Mouse (Mus musculus) midbrain, postnatal 0 days (tissue): ENCODE data around the gene Crocc2. TPM values are rescaled to one million over a fixed set of nuclear protein-coding genes. Genes with fewer than 3 reads are reported as not detected.

Experiments
- ATAC-seq: fragments of 200-750 bp; cut with Nextera tagmentation; 2 replicates; pipeline ENCODE4 v1.8.0; 2017; ENCODE audit warnings: moderate number of reproducible peaks, mild to moderate bottlenecking, moderate TSS enrichment, moderate library complexity; ENCODE audit not compliant: low FRiP score
- DNase-seq: peaks from one replicate; pipeline ENCODE4 v3.0.0-alpha.2; 2015; ENCODE audit warnings: low spot score
- H3K27ac ChIP-seq: fragments of 300-500 bp; sonication (generic); 2 replicates; pipeline ENCODE4 v1.5.1; 2014; ENCODE audit warnings: low read depth, mild to moderate bottlenecking, low read length, mixed read lengths
- H3K27me3 ChIP-seq: fragments of 300-500 bp; sonication (generic); 2 replicates; pipeline ENCODE4 v1.6.1; 2014; ENCODE audit warnings: low read length, control low read depth, mixed read lengths; ENCODE audit not compliant: insufficient read depth
- H3K36me3 ChIP-seq: fragments of 300-500 bp; sonication (generic); 2 replicates; pipeline ENCODE4 v1.6.1; 2014; ENCODE audit warnings: low read length, control low read depth, mixed read lengths; ENCODE audit not compliant: insufficient read depth
- H3K4me1 ChIP-seq: fragments of 300-500 bp; sonication (generic); 2 replicates; pipeline ENCODE4 v1.6.1; 2014; ENCODE audit warnings: mild to moderate bottlenecking, control low read depth, antibody characterized with exemption, low read length, mixed read lengths; ENCODE audit not compliant: insufficient read depth
- H3K4me2 ChIP-seq: fragments of 300-500 bp; sonication (generic); 2 replicates; pipeline ENCODE4 v1.6.1; 2014; ENCODE audit warnings: low read depth, mild to moderate bottlenecking, low read length, mixed read lengths; ENCODE audit not compliant: poor library complexity, severe bottlenecking
- H3K4me3 ChIP-seq: fragments of 300-500 bp; sonication (generic); 2 replicates; pipeline ENCODE4 v1.5.1; 2014; ENCODE audit warnings: low read depth, mild to moderate bottlenecking, low read length, moderate library complexity
- H3K9ac ChIP-seq: fragments of 300-500 bp; sonication (generic); replicated peaks from 2 replicates; pipeline ENCODE4 v1.6.1; 2014; ENCODE audit warnings: mild to moderate bottlenecking, low read length, moderate library complexity, mixed read lengths; ENCODE audit not compliant: poor library complexity, severe bottlenecking
- H3K9me3 ChIP-seq: fragments of 300-500 bp; sonication (generic); 2 replicates; pipeline ENCODE4 v1.6.1; 2016; ENCODE audit warnings: low read length, control low read depth
- CTCF ChIP-seq: IDR thresholded peaks from 2 replicates; pipeline ENCODE4 v1.5.1; 2016; ENCODE audit warnings: antibody characterized with exemption, mild to moderate bottlenecking
- WGBS: fragments of 180-500 bp; shearing (Covaris S2); extraction: QIAGEN DNeasy Blood & Tissue Kit; methylation state at CpG from one replicate; pipeline ENCODE4 v1.1.7; 2014; 5-methylcytosine and 5-hydroxymethylcytosine counted together
- polyA plus RNA-seq: library from polyadenylated mRNA; unstranded; fragments of >200 nt; fragmentation: Nextera tagmentation; extraction: Ambion mirVana; gene quantifications from 2 replicates; pipeline ENCODE4 v1.2.1, GENCODE M21; 2015
- total RNA-seq: library from RNA; depleted of rRNA; stranded (reverse); fragments of >200 nt; gene quantifications from 2 replicates; pipeline ENCODE4 v1.2.3, GENCODE M21; 2014

Crocc2 gene
- total and polyA plus RNA-seq, 2 experiments from 2014 or later: 0.84 to 1.4 TPM

DNA sequence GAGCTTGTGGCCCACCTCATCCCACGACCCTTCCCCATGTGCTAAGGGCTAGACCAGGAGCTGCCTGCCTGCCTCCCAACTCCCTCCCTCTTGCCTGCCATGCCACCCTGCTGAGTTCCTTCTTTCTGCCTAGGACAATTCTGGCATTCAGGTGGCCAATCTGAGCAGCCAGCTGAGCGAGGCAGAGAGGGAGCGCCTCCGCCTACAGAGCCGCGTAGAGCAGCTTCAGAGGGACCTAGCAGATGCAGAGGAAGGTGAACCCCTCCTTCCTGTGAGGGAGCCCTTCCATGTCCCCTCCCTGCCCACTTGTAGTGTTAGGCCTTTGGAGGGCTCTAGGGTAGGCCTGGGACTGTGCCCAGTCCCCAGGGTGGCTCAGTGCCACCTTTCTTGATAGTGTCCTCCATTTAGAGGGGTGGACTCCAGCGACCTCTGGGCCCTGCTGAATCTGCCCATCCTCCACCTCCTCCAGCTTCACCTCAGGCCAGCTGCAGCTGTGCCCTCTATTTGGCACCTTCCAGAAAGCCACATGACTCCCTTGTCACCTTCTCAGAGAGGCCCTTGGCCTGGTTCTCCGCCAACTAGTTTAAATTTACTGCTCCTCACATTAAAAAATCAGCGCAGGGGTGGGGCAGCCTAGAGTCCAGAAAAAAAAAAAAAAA lies 48.4 kb downstream of the Crocc2 start:
- H3K36me3 ChIP-seq: no peaks in the 10 kb centered on the region
- ATAC-seq: no peak
- 59% methylated on average over 9 of the region's 9 CpGs for WGBS

DNA sequence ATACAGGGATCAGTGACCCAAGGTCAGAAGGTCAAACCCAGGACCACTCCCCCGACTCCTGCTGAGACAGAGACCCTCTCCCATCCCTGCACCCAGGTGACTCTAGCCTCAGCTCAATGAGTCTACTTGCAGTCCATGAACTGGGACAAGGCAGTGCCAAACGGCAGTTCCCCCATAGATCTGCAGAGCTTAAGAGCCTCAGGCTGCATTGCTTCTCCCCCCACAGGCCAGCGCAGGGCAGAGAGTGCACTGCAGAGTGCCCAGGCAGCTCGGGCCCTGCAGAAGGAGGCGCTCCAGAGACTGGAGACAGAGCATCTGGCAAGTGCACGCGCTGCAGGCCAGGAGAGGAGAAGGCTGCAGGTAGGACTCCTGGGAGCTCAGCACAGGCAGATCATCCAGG lies 49.0 kb downstream of the Crocc2 start:
- 55% methylated on average over 7 of the region's 7 CpGs for WGBS
- no peaks in the 10 kb centered on the region; the same call in 1 of the 2 replicates for H3K4me1 ChIP-seq
- H3K27me3 ChIP-seq: no peaks in the 10 kb centered on the region
- H3K27ac ChIP-seq: no peak overlapping the region
- DNase-seq (no peak), ATAC-seq (no peak)
- H3K4me2 ChIP-seq: no peak overlapping the region
- H3K9me3 ChIP-seq: no peaks in the 10 kb centered on the region
- no peak for TF ChIP-seq CTCF
- H3K9ac ChIP-seq: no peak overlapping the region
- no peak overlapping the region for H3K4me3 ChIP-seq
- H3K36me3 ChIP-seq: no peaks in the 10 kb centered on the region

More for the DNA sequence above, 48.4 kb downstream of the Crocc2 start:
- no peak for TF ChIP-seq CTCF
- Histone ChIP-seq H3K27ac (no peak overlapping the region), H3K4me1 (no peaks in the 10 kb centered on the region; the same call in 1 of the 2 replicates), H3K9ac (no peak overlapping the region), H3K4me3 (no peak overlapping the region), H3K27me3 (no peaks in the 10 kb centered on the region), H3K4me2 (no peak overlapping the region), H3K9me3 (no peaks in the 10 kb centered on the region)
- no peak for DNase-seq

- ATAC-seq (no peak), DNase-seq (peak; percentile 67)
- Histone ChIP-seq H3K9ac (no peak overlapping the region), H3K4me1 (no peaks in the 10 kb centered on the region), H3K9me3 (no peaks in the 10 kb centered on the region), H3K4me3 (no peak overlapping the region), H3K27me3 (no peaks in the 10 kb centered on the region), H3K36me3 (no peaks in the 10 kb centered on the region), H3K4me2 (no peak overlapping the region), H3K27ac (no peak overlapping the region)
- 58% methylated on average over 7 of the region's 7 CpGs for WGBS
- no peak for TF ChIP-seq CTCF
These were observed 52.3 kb downstream of the Crocc2 start for GRCm38 (mm10) chr1:93220776-93221175.

DNA sequence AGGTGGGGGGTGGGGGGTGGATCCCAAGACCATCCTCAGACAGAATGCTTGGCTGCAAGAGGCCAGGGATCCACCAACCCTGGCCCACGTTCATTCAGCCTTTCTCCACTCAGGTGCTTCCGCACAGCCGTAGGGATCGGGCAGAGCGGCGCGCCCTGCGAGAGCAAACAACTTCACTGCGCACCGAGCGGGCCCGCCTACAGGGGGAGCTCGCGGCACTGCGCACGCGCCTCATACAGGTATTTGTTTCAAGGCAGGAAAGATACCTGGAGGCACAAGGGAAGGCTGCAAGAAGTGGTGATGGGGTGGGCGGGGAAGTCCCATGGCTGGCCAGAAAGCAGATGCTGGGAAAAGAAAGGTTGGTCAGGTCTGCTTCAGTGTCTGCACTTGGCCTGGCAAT lies 55.4 kb downstream of the Crocc2 start:
- no peaks in the 10 kb centered on the region for H3K27me3 ChIP-seq
- DNase-seq (no peak), ATAC-seq (no peak)
- no peak overlapping the region for H3K27ac ChIP-seq
- no peaks in the 10 kb centered on the region for H3K4me1 ChIP-seq
- H3K4me2 ChIP-seq: no peak overlapping the region
- H3K9me3 ChIP-seq: no peaks in the 10 kb centered on the region
- H3K9ac ChIP-seq: no peak overlapping the region
- peak; percentile 58 for TF ChIP-seq CTCF
- no peak overlapping the region for H3K4me3 ChIP-seq
- no peaks in the 10 kb centered on the region for H3K36me3 ChIP-seq
- 10% methylated on average over 18 of the region's 18 CpGs for WGBS

GRCm38 (mm10) chr1:93225226-93225625 lies 56.7 kb downstream of the Crocc2 start:
- no peaks in the 10 kb centered on the region for H3K27me3 ChIP-seq
- no peak for TF ChIP-seq CTCF
- H3K36me3 ChIP-seq: no peaks in the 10 kb centered on the region
- 57% methylated on average over 4 of the region's 4 CpGs for WGBS
- ATAC-seq: no peak
- no peak overlapping the region for H3K27ac ChIP-seq
- H3K4me3 ChIP-seq: no peak overlapping the region
- H3K4me2 ChIP-seq: no peak overlapping the region
- no peak overlapping the region for H3K9ac ChIP-seq
- DNase-seq: no peak
- H3K9me3 ChIP-seq: no peaks in the 10 kb centered on the region
- H3K4me1 ChIP-seq: 0 out of 2 replicates have a peak, but pooled peaks cover 3% of the 10 kb centered on the region

DNA sequence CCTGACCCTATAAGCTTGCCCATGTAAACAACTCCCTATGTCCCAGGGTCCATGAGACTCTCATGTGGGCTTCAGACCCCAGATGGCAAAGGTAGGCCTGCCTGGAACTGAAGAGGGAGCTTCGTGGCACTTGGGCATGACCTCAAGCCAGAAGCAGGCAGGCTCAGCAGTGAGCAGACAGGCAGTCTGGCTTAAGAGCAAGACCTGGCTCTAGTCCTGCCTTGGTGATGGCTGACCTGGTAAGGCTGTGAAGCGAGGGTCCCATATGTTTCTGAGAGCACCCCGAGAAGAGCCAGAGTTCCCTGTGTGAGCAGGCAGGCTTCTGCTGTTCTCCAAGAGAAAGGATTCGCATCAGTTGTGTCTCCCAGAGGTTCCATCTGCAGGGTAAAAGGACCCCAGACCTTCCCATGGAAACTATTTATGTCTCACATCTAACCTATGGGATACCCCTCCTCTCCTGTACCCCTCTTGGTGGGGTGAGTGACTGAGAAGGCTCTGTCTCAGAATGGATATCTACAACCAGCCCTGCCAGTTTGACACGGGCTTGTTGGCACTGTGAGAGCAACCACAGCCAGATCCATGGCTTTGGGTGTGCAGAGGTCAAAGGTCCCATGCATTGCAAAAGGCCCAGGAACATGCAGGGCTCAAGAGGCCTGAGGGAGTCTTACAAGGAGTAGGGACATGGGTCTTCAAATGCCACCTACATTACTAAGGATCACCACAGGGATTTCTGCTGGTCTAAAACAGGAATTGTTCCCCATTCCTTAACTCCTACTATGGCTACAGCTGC lies 57.4 kb downstream of the Crocc2 start:
- Histone ChIP-seq H3K9me3 (no peaks in the 10 kb centered on the region), H3K9ac (no peak overlapping the region), H3K4me2 (no peak overlapping the region), H3K27me3 (no peaks in the 10 kb centered on the region), H3K4me3 (no peak overlapping the region), H3K36me3 (no peaks in the 10 kb centered on the region), H3K27ac (no peak overlapping the region), H3K4me1 (0 out of 2 replicates have a peak, but pooled peaks cover 3% of the 10 kb centered on the region)
- ATAC-seq (no peak), DNase-seq (no peak)
- WGBS: 78% methylated on average over 5 of the region's 5 CpGs
- TF ChIP-seq CTCF: no peak
